Mouse (Mus musculus): ENCODE data around the gene Med24.
"Not testable (repeated sequence)": the region's sequence is repeated elsewhere in the genome, so short reads cannot be mapped to it uniquely, and the experiment has no call there.

The Med24 gene

DNA sequence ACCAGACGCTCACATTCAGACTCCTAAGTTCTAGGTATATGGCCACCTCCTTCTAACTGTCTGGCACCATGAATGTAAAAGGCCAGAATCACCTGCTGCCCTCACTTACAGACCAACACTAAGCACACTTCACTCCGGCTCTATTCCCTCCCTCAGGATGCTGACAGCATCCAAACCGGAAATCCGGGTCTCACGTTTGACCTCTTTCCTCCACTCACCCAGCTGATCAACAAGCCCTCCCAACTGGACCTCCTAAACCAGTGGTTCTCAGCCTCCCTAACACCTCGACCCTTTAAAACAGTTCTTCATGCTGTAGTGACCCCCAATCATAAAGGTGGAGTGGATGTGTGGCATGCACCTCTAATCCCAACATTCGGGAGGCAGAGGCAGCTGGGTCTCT, 6.1 kb downstream of the Med24 start:
- DNase-seq (ENCODE audit: low spot score in 2 of 2) = no peak

DNA sequence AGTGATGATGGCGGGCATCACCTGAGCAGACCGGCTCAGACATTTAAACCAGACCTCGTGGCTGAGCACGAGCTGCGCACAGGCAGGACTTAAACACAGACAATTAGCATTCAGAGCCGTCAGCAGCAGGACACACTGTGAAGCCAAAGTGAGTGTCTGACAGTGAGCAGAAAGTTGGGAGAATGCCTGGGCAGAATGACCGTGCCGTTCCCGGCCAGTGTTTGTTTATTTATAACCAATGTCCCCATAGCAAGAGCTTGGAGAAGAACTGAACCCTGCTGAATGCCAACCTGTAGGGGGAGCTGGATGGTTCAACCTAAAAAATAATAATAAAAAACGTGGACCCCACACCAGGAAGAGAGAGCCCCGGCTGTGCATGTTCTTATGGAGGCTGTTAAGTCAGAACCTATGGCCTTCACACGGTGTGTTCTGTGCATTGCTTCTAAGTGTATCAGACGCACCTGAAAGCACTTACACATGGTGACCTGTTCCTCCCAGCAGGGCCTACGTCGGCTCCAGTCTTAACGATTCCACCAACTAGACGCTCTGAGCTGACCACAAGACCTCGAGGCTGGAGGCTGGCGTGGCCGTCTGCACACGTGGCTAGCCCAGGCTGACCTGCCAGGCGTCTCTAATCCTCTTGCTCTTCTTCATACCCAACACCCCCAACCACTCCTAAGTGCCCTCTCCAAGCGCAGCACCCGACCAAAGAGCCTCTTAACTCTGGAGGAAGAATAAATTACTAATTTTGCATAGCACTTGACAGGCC, 7.6 kb downstream of the Med24 start:
- DNase-seq (ENCODE audit: low spot score in 2 of 2) = peak in 1 of 2 experiments; percentile 59

DNA sequence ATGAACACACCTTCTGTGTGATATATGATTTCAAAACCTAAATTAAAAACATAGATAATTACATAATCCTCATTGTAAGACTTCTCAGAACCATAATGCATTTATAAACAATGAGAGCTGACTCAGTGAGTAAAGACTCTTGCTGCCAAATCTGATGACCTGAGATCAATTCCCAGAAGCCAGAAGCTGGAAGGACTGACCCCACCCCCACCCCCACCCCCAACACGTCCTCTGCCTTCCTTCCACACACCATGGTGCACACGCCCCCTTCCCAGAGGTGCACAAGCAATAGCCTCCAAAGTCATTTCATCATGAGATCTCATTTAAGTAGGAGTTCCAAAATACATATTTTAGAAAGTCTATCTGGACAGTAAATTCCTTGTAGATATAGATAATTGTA, 8.5 kb downstream of the Med24 start:
- no peak for DNase-seq (ENCODE audit: low spot score in 2 of 2)

DNA sequence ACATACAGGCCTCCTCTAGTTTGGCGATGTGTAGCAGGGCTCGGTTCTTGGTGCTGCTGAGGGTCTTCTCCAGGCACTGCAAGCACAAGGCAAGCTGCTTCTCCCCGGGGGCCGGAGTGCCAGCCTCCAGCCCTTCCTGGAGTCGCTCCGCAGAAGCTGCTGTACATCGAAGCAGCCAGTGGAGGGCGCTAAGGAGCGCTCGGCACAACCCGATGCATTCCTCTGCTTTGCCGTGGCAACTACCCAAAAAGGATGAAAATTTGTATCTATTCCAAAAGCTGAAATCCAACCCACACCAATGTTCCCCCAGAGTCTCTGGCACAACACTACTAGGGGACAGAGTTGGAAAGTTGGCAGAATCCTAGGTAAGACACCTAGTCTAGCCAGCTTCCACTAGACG, 11.3 kb downstream of the Med24 start:
- DNase-seq (ENCODE audit: low spot score in 2 of 2) = peak; percentile 85 to 87

DNA sequence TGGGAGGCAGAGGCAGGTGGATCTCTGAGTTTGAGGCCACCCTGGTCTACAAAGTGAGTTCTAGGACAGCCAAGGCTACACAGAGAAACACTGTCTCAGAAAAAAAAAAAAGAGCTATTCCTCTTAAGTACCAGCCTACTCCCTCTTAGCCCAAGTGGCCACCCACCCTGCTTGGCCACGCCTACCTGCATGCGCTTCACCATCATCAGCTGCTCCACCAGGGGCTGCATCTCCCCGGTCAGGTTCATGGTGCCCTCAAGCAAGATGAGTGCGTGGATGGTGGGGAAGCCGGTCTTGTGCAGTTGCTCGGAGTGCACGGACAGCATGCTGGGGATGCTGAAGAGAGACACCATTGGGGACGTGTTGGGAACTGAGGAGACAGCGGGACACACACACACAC, 13.3 kb downstream of the Med24 start:
- DNase-seq (ENCODE audit: low spot score in 2 of 2) = no peak

DNA sequence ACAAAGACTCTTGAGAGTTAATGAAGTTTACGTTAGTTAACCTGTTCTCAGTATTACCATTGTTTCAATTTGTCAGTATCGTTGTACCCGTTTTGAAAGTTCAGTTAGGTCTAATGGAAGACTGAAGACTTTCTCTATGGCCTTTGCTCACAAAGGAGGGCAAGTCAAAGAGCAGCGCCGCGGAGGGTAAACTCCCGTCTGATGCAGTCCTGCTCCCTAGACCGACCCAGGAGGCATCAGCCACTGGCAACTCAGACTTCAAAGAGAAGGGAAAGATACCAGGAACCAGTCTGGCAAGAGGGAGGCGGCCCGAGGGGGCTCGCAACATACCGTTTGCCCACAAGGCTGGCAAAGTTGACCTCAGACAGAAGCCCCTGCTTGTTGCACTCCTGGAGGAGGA, 15.5 kb downstream of the Med24 start:
- no peak for DNase-seq (ENCODE audit: low spot score in 2 of 2)

DNA sequence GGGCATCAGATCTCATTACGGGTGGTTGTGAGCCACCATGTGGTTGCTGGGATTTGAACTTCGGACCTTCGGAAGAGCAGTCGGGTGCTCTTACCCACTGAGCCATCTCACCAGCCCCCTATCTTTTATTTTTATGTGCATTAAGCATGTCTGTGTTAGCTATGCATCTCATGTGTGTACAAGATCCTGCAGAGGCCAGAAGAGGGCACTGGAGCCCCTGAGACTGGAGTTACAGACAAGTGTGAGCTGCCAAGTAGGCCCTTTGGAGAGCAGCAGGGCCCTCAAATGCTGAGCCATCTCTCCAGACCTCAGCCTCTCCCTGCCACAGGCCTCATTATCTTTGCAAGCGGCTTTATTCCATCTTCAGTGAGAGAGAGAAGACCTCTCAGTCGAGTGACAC, 17.2 kb downstream of the Med24 start:
- DNase-seq (ENCODE audit: low spot score in 2 of 2) = not testable (repeated sequence)

DNA sequence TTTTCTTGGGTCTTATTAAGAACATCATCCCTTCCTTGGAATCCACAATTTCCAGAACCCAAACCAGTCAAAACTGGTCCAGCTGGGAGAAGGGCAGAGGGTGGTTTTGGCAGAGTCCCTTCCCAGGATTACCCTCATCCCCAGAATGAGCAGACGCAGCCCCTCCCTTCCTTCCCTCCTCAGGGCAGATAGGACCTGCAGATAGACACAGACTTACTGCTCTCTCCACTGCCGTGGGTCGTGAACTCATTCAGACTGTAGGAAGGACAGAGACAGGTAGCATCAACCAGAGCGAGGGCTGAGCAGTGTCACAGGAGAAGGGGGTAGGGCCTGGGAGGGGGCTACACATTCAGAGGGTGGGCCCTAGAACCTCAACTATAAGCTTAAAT, 18.2 kb downstream of the Med24 start:
- DNase-seq (ENCODE audit: low spot score in 2 of 2) = no peak

DNA sequence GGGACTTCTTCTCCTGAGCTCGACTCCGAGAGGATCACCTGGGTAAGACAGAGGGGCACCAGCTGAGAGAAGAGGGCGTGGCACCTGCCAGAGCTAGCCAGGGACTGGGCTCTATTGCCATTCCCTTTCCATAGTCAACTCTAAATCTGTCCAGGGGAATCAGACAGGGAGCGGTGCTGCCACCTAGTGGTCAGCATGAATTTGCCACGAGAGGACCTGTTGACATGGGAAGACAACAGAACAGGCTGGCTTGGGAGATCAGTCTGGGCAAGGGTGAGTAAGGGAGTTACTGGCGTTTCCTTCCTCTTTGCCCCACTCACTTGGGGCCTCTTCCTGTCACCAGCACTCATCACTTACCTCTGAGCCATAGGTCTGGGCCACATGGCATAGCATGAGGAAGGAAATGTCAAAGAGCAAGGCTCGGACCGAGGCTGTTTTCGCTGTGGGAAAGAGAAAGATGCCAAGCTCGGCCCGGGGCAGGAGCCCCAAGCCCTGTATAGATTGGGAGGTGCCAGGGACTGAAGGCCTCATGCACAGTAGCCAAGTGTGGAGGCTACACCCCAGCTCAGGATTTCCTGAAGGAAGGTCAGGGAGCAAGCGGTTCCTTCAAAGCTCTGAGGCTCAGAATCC, 18.7 kb downstream of the Med24 start:
- peak; percentile 81 to 84 for DNase-seq (ENCODE audit: low spot score in 2 of 2)

DNA sequence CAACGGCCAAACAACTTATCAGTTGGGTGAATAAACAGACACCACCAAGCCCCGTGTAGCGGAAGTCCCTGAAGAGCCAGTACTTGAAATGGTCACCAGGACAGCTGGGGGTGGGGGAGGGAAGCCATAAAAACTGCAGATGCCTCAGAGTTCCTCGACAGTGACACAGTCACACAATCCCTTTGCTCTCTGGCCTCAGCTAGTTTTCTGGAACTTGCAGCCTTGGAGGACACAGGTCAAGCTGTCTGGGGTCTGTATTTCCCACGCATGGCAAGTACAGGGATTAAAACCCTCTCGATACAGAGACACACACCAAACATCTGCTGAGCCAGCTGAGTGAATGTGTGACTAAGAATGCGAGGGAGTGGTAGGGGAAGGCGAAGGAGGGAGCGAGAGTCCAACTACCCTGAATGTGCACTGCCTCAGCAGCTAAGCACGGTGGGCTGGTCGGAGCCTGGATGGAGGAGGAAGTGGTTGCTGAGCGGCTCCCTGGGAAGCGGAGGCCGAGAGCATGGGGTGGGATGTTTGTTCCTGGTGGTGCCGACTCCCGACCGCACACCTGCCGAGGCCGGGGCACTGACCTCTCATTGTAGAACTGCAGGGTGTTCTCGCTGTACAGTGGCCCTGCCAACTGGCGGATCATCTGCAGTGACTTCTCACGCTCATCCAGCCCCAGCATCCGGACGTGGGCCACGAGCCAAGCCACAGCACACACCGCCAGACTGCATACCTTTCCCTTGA, 20.1 kb downstream of the Med24 start:
- peak; percentile 41 to 50 for DNase-seq (ENCODE audit: low spot score in 2 of 2)

DNA sequence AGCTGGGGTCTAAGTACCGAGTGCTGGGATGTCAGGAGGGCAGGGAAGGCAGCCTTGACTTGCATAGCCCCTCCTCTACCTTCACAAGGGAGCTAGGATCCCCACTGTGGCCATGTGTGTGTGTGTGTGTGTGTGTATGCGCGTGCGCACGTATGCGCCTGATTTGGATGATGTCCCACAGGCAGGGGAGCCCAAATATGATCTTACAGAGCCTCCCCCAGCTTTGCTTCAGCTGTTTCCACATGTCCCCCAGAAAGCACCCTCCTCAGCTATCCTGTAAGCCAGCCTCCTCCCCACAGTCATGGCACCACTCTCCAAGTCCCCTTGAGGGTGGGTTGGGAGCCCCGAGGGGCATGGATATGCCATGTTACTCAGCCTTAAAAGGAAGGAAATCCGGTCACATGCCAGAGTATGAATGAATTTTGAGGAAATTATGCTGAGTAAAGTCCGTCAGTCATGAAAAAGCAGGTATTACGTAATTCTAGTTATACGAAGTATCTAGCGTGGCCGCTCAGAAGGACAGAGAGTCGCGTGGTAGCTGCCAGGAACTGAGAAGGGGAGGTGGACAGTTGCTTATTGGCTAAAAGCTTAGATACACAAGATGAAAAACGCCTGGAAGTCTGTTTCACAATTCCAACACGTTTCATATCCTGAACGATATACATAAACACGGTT, 20.8 kb downstream of the Med24 start:
- DNase-seq (ENCODE audit: low spot score in 2 of 2) = no peak

DNA sequence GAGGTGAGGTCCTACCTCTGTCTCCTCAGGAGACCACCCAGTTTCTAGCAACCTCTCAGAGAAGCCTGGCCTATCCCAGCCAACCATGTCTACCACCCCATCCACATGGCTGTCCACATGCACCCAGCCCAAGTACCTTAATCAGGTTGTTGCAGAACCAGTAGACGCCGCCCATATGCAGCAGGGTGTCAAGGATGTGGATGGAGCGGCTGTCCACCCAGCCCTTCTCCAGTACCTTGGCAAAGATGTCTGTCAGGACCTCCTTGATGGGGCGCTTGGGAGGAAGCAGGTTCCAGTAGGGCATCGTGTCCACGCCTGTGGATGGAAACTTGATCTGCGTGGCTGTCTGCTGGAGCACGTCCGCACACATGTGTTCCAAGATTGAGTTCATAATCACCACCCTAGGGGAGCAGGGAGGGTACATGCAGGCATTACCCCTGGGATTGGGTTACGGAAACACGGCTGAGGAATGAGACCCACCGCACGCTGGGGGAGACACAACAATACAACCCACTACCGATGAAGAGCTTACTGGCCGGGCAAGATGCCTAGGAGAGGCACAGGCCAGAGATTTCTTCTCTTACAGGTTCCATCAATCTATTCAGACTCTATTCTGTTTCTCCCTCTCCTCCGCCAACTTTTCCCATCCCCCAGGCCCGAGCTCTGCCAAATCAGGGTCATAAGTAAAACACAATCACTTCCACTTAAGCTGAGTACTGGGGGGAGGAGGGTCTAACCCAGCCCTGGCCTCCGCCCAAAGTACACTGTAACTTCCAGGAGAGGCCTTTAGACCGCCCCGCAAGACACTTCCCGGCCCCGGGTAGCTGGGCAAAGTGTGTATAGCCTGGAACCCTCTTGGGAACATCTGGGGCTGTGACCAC, 21.6 kb downstream of the Med24 start:
- DNase-seq (ENCODE audit: low spot score in 2 of 2) = no peak

DNA sequence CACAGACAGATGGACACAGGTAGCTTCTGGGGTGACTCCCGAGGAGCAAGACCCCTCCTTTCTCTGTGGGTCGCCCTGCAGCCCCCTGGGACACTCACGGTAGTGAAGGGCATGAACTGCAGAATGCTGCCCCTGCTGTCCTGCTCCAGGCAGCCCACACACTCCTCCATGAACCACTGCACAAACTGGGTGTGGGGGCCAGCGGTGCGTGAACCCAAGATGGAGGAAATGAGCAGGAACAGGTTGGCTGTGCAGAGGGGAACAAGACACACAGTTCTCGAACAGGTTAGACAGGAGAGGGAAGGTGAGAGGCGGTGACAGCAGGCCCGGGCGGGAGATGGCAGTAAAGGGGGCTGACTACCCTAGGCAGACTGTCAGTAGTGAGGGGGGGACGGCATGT, 24.2 kb downstream of the Med24 start:
- no peak for DNase-seq (ENCODE audit: low spot score in 2 of 2)

DNA sequence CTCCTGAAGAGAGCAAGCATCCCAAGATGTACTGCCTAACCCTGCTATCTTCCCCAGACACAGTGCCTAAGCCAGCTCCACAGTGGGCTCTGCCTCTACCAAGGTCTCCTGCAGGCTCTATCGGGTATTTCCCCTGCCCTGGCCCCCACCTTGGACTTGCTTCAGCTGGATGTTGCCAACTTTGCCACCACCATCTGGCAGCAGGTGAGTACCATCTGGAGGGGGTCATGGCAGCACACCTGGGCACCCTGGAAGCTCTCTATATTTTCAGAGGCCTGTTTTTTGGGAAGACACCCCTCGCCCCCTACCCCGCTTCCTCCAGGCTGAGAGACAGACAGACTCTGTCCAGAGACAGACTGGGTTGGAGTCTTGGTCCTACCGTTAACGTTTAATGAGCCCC, 26.9 kb downstream of the Med24 start:
- no peak for DNase-seq (ENCODE audit: low spot score in 2 of 2)

DNA sequence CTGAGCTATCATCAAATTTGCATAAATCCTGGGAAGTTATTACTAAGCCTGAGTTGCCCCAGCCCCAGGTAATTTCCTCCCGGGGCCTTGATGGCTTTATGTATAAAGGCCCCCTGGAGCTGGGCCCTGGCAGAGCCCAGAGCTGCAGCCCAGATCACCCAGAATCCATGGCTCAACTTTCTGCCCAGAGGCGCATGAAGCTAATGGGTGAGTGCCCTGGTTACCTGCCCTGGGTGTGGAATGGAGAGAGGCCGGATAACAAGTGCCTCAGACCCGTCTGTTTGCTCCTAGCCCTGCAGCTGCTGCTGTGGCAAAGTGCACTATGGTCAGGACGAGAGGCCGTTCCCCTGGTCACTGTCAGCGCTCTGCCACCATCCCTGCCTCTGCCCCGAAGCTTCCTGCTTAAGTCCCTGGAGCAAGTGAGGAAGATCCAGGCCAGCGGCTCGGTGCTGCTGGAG, 28.0 kb downstream of the Med24 start, which contains the start of gene Csf3:
Gene Csf3, plus strand, starts transcription at position 51 of the 458 bp plus-strand sequence.
- DNase-seq (ENCODE audit: low spot score in 2 of 2) = no peak

DNA sequence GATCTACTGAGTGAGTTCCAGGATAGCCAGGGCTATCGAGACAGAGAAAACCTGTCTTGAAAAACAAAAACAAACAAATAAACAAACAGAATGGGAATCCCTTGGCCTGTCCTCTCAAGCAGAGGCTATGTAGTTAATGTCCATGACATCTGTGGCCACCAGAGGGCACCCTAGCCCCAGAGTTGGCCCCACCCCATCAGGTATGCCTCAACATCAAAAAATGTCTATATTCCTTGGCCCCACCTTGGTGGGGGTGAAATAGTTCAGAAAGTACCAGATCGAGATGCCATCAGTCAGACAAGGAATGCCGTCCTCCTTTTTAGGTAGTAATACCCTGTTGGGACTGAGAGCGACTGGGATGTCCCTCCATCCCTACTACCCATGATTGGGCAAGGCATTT, 29.3 kb downstream of the Med24 start:
- peak; percentile 85 to 89 for DNase-seq (ENCODE audit: low spot score in 2 of 2)

DNA sequence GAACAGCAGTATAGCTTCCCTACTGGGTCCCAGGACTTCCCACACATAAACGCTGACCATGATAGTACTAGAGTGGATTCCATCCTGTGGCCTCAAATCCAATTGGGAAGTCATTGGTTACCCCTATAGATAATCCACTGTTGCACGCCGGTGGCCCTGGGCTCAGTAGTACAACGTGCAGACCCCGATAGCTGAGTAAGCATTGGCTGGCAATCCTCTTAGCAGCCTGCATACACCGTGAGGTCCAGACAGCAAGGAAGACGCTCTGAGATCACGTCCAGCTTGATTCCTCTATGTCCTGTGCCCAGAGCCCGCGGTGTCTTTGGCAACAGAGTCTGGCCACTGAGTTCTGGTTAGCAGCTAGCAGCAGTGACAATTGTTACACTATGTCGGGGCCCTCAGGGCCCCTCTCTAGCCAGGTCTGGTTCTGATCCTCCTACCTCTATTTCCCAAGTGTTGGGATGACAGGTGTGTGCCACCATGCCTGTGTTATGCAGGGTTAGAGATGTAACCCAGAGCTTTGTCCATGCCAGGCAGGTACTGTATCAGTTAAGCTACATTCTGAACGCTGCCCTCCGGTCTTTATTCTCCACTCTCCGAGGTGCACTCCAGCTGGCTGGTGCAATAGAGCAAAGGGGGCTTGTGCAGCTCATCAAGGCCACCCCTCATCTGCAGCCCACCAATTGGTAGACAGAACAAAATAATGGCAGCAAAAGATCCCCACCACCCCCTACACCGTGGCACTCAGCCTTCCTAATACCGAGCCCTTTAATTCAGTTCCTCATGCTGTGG, 30.2 kb downstream of the Med24 start:
- DNase-seq (ENCODE audit: low spot score in 2 of 2) = no peak

DNA sequence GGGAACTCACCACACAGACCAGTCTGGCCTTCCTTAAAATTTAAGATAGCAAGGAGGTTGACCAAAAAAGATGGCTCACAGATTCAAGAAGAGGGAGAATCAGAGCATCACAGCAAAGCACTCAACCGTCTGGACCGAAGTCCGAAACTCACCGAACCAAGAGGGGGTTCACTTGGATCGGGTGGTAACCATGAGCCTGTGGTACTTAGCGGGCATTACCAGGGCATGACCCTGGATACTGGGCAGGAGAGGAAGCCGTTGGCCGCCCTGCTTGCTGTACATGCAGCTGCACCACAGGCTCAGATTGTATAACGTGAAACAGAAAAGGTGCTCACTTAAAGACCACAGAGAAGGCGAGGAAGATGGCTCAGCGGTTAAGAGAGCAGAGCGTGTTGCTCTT, 32.0 kb downstream of the Med24 start:
- DNase-seq (ENCODE audit: low spot score in 2 of 2) = no peak

DNA sequence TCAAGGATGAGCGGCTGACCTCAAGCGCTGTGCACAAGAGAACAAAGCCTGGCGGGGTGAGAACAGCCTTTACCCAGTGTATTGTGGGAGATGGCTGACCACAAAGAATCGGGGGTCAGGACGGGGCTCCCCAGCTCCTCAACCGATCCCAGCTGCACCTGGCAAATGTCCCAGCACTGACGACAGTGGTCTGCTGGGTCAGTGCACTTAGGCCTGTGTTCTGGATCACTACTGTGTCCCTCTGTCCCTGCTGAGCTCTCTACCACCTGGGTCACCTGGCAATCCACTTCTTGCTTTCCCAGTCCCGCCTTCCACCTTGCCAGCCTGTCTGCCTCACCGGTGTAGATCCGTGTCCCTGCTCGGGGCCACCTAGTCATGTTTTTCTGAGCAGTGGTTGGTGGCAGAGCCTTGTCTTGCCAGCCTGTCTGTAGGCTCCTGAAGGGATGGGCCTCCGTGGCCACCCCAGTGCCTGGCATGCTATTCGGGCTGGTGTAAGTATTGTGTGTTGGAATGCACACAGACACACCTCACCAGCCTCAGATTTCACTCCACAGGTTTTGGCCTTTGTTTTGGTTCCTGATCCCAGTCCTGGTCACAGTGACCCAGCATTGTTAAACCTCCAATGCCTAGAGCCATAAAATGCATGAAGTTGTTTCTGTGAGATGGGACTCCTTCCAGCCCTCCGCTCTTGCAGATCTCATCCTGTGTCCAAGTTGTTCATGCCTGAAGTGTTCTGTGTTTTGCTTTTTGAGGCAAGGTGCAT, 32.6 kb downstream of the Med24 start:
- DNase-seq (ENCODE audit: low spot score in 2 of 2) = no peak

DNA sequence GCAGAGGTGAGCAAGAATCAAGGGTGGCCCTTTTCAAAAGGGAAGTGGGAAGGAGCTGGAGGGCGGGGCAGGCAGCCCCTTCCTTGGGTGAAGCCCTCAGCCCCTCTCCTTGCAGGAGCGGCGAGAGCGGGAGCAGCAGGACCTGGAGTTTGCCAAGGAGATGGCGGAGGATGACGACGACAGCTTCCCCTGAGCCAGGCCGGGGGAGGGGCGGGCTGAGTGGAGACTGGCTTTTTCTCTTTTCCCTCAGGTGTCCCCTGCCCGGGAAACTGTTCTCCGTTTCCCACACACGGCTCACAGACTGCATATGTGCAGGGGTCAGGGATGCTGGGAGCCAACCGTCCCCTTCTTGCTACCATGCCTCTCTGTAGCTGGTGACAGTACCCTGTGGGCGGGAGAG, 33.8 kb downstream of the Med24 start:
- no peak for DNase-seq (ENCODE audit: low spot score in 2 of 2)

Measured in right cerebral cortex, adult 2 months (tissue).